Mouse (Mus musculus): Measurements from ENCODE around the gene Cyp2j7. TPM values are rescaled to one million over a fixed set of nuclear protein-coding genes. Genes with fewer than 3 reads are reported as not detected.
"Not testable (repeated sequence)": the region's sequence is repeated elsewhere in the genome, so short reads cannot be mapped to it uniquely, and the experiment has no call there.

Gene Cyp2j7
- not detected for total RNA-seq (2021)
- long read RNA-seq, experiment 1: 0 reads
- long read RNA-seq, experiment 2: 0 reads

GRCm38 (mm10) chr4:96236559-96236958 is at the start of gene Cyp2j7:
TSS of gene Cyp2j7 (minus strand) at chr4:96236659.
- DNase-seq: no peak
- intact Hi-C loops (cut with DNase I; ENCODE audit: low total_unique reads): no loop called here

- intact Hi-C loops (cut with DNase I; ENCODE audit: low total_unique reads): loop anchor here (10.0 kb wide), 1 partner anchor 408 kb away; no protein-coding TSS in a partner anchor
- DNase-seq: not testable (repeated sequence)
Observed at GRCm38 (mm10) chr4:96276896-96277295, 40.4 kb upstream of the Cyp2j7 start.

- intact Hi-C loops (cut with DNase I; ENCODE audit: low total_unique reads): loop anchor here (10.0 kb wide), 1 partner anchor 411 kb away; no protein-coding TSS in a partner anchor
- peak; percentile 13 for DNase-seq
Observed at GRCm38 (mm10) chr4:96273907-96274306, 37.4 kb upstream of the Cyp2j7 start.

- DNase-seq: no peak
- intact Hi-C loops (cut with DNase I; ENCODE audit: low total_unique reads): no loop called here
Observed at GRCm38 (mm10) chr4:96196701-96197100, 39.8 kb downstream of the Cyp2j7 start.

- DNase-seq; intact Hi-C loops (cut with DNase I; ENCODE audit: low total_unique reads): not testable (repeated sequence)
Observed at GRCm38 (mm10) chr4:96189321-96189720, 47.1 kb downstream of the Cyp2j7 start.

GRCm38 (mm10) chr4:96188671-96189070 is 47.8 kb downstream of the Cyp2j7 start:
- intact Hi-C loops (cut with DNase I; ENCODE audit: low total_unique reads); DNase-seq: not testable (repeated sequence)

- intact Hi-C loops (cut with DNase I; ENCODE audit: low total_unique reads); DNase-seq: not testable (repeated sequence)
Observed at GRCm38 (mm10) chr4:96188146-96188545, 48.3 kb downstream of the Cyp2j7 start.

GRCm38 (mm10) chr4:96184716-96185115 is 51.7 kb downstream of the Cyp2j7 start:
- intact Hi-C loops (cut with DNase I; ENCODE audit: low total_unique reads); DNase-seq: not testable (repeated sequence)

- intact Hi-C loops (cut with DNase I; ENCODE audit: low total_unique reads): no loop called here
Observed at GRCm38 (mm10) chr4:96162839-96163238, 73.6 kb downstream of the Cyp2j7 start.

GRCm38 (mm10) chr4:96161575-96161974 is 74.9 kb downstream of the Cyp2j7 start:
- intact Hi-C loops (cut with DNase I; ENCODE audit: low total_unique reads): no loop called here
- DNase-seq: no peak

More at GRCm38 (mm10) chr4:96162839-96163238, 73.6 kb downstream of the Cyp2j7 start:
- no peak for DNase-seq

Other genes with a start within 250 kb of the Cyp2j7 start
- not detected for gene Cyp2j13, start 159.1 kb downstream of the Cyp2j7 start, total RNA-seq (2021)
- gene Cyp2j12, start 95.5 kb downstream of the Cyp2j7 start, total RNA-seq (2021): under 1 TPM in 1 of 2 experiments, not detected in 1; 0.14 TPM
- not detected for gene Cyp2j11, start 112.0 kb upstream of the Cyp2j7 start, total RNA-seq (2021)

All from gastrocnemius, postnatal 14 days (tissue).